Mouse (Mus musculus) bone marrow macrophage, adult 2 months (primary cell): Measurements from ENCODE around the gene Dyrk3.

Source experiments
- CTCF ChIP-seq: IDR thresholded peaks from 2 replicates; pipeline ENCODE4 v1.5.1; 2012; ENCODE audit warnings: low read depth, mild to moderate bottlenecking, low read length, moderate library complexity
- POLR2A ChIP-seq: IDR thresholded peaks from 2 replicates; pipeline ENCODE4 v1.6.1; 2012; ENCODE audit warnings: mild to moderate bottlenecking, low read depth, low read length, borderline replicate concordance

DNA sequence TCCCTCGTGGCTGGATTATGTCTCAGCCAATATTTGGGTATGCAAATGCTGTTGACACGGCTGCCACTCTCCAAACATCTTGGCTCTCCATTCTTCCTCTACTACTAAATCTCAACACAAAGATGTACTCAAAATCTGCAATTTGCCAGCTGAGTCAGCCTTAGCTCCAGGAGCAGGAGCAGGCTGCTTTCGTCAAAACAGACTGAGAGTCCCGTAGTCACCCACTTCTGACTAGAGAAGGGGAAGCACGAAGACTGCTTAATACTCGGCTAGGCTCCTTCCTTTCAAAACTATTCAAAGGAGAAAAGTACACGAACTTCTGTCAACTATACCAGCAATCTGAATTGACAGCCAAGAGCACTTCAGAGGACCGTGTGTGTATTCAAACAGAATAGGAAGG lies 42.6 kb downstream of the Dyrk3 start:
- TF ChIP-seq CTCF (no peak), POLR2A (no peak)
